Mouse (Mus musculus) E14TG2a.4 (cell line): ENCODE results near the gene Plekhg1.

Experiments
- CTCF ChIP-seq: conservative IDR thresholded peaks from 2 replicates; pipeline ENCODE4 v1.5.1; 2014; ENCODE audit warnings: low read length
- NANOG ChIP-seq: IDR thresholded peaks from 2 replicates; pipeline ENCODE4 v1.6.1; 2014; ENCODE audit warnings: borderline replicate concordance, low read length, mixed read lengths
- POU5F1 ChIP-seq: IDR thresholded peaks from 2 replicates; pipeline ENCODE4 v1.6.1; 2014; ENCODE audit warnings: low read length, borderline replicate concordance

DNA sequence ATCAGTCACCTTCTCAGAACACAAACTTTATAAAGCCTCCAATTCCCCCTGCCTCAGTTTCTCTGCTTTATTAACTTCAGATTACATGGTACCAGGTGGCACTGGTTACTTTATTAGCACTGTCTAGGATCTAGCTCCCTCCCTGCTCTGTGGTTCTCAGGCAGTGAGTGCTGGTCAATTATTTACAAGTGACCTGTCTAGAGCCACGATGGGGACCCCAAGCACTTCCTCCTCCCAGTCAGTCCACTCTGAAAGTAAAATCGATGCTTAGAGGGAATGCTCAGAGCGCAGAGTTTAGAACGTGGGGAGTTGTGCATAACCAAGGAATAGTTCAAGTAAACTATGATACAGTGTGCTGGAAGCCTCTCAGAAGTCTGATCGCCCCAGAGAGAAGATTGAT, 173.9 kb downstream of the Plekhg1 start:
- TF ChIP-seq CTCF, result no peak
- TF ChIP-seq NANOG, result no peak
- TF ChIP-seq POU5F1, result no peak
